Mouse (Mus musculus): ENCODE data around the gene Arf4. TPM values are rescaled to one million over a fixed set of nuclear protein-coding genes. Genes with fewer than 3 reads are reported as not detected.
"Not testable (repeated sequence)": the region's sequence is repeated elsewhere in the genome, so short reads cannot be mapped to it uniquely, and the experiment has no call there.

Gene Arf4
- polyA plus RNA-seq, 1 experiment = 194 TPM

- H3K4me1 ChIP-seq (ENCODE audit: control insufficient read depth, insufficient read depth, insufficient read length, low read length); H3K27ac ChIP-seq (replicated peaks; ENCODE audit: low read depth, low read length); H3K4me3 ChIP-seq (ENCODE audit: insufficient read depth, low read depth, low read length): not testable (repeated sequence)
Observed at GRCm38 (mm10) chr14:26674476-26675169, 36.7 kb downstream of the Arf4 start.

GRCm38 (mm10) chr14:26675371-26675770 lies 37.5 kb downstream of the Arf4 start:
- Histone ChIP-seq H3K4me3 (ENCODE audit: insufficient read depth, low read depth, low read length) (no peak overlapping the region), H3K4me1 (ENCODE audit: control insufficient read depth, insufficient read depth, insufficient read length, low read length) (0 out of 2 replicates have a peak, but pooled peaks cover 2% of the 10 kb centered on the region), H3K27ac (replicated peaks; ENCODE audit: low read depth, low read length) (no peak overlapping the region)

DNA sequence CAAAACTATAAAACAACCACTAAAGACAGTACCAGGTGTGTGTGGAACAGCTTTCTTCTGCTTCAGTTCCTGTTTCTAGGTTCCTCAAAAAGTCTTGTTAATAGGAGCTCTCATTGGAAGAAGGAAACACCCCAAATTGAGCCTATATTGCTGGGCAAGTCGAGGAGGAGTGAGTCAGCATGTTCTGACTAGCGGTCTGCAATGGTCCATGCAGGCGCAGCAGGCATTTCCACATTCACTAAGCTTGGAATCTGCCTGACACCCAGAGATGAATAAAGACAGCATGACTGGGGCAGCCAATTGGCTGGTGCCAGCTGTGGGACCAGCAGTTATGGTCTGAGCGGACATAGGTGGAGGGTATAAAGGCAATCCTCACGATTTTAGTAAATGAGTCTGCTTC lies 37.9 kb downstream of the Arf4 start:
- H3K4me1 ChIP-seq (ENCODE audit: control insufficient read depth, insufficient read depth, insufficient read length, low read length) = 0 out of 2 replicates have a peak, but pooled peaks cover 2% of the 10 kb centered on the region
- no peak overlapping the region for H3K27ac ChIP-seq (replicated peaks; ENCODE audit: low read depth, low read length)
- no peak overlapping the region for H3K4me3 ChIP-seq (ENCODE audit: insufficient read depth, low read depth, low read length)

DNA sequence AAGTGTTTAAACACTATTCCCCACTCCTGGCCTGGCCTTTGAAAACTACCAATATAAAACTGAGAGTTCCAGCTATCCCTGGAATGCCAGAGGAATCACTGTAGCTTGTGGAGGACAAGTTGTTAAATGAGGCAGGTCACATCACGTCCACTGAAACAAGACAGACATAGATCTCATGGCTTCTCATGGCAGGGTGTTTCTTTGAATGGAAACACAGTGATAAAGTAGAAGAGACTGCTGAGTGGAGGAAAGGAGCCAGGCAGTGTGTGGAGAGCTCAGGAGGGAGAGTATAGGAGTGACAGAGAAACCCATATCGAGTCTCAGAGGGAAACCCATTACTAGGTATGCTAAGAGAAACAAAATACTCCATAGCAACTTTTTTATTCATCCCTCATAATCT lies 52.9 kb downstream of the Arf4 start:
- Histone ChIP-seq H3K27ac (replicated peaks; ENCODE audit: low read depth, low read length) (no peak overlapping the region), H3K4me1 (ENCODE audit: control insufficient read depth, insufficient read depth, insufficient read length, low read length) (no peaks in the 10 kb centered on the region), H3K4me3 (ENCODE audit: insufficient read depth, low read depth, low read length) (no peak overlapping the region)

- Histone ChIP-seq H3K27ac (replicated peaks; ENCODE audit: low read depth, low read length) (no peak overlapping the region), H3K4me1 (ENCODE audit: control insufficient read depth, insufficient read depth, insufficient read length, low read length) (no peaks in the 10 kb centered on the region), H3K4me3 (ENCODE audit: insufficient read depth, low read depth, low read length) (no peak overlapping the region)
Observed at GRCm38 (mm10) chr14:26691363-26691762, 53.5 kb downstream of the Arf4 start.

- Histone ChIP-seq H3K4me1 (ENCODE audit: control insufficient read depth, insufficient read depth, insufficient read length, low read length) (no peaks in the 10 kb centered on the region), H3K4me3 (ENCODE audit: insufficient read depth, low read depth, low read length) (no peak within 1 kb of the TSS), H3K27ac (replicated peaks; ENCODE audit: low read depth, low read length) (no peak within 1 kb of the TSS)
Observed at GRCm38 (mm10) chr14:26692974-26693373, 55.1 kb downstream of the Arf4 start, which contains the start of gene Dnah12. Gene Dnah12 (plus strand): TSS chr14:26693274.

DNA sequence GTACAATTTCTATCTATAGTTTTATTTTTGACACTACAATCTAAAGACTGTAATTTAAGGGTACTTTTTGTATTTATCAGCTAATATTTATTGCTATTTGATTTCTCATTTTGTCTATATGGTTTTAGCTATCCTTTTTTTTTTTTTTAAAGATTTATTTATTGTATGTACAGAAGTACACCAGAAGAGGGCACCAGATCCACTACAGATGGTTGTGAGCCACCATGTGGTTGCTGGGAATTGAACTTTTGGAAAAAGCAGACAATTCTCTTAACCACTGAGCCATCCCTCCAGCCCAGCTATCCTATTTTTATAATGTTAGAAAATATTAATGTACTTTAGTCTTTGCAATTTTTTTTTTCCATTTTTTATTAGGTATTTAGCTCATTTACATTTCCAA lies 60.0 kb downstream of the Arf4 start:
- Histone ChIP-seq H3K27ac (replicated peaks; ENCODE audit: low read depth, low read length) (no peak overlapping the region), H3K4me3 (ENCODE audit: insufficient read depth, low read depth, low read length) (no peak overlapping the region), H3K4me1 (ENCODE audit: control insufficient read depth, insufficient read depth, insufficient read length, low read length) (no peaks in the 10 kb centered on the region)

DNA sequence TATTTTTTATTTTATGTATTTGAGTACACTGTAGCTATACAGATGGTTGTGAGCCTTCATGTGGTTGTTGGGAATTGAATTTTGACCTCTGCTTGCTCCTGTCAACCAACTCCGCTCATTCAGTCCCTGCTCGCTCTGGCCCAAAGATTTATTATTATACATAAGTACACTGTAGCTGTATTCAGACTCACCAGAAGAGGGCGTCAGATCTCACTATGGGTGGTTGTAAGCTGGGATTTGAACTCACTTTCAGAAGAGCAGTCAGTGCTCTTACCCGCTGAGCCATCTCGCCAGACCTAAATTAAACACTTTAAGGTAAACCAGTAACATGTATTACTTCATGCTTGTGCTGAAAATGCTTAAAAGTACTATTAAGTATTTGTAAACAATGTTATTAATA lies 67.4 kb downstream of the Arf4 start:
- H3K27ac ChIP-seq (replicated peaks; ENCODE audit: low read depth, low read length); H3K4me1 ChIP-seq (ENCODE audit: control insufficient read depth, insufficient read depth, insufficient read length, low read length); H3K4me3 ChIP-seq (ENCODE audit: insufficient read depth, low read depth, low read length): not testable (repeated sequence)

Other genes with a start within 250 kb of the Arf4 start
- gene Slmap, start 103.1 kb upstream of the Arf4 start, polyA plus RNA-seq (2012; ENCODE audit: insufficient read depth, insufficient read length, missing spikeins) = 75.7 and 115 TPM in 2 replicates
- gene Dennd6a, start 64.2 kb upstream of the Arf4 start, polyA plus RNA-seq (2012; ENCODE audit: insufficient read depth, insufficient read length, missing spikeins) = 16.7 and 18.5 TPM in 2 replicates
- 4.6 and 5.6 TPM in 2 replicates for gene Pde12, start 31.8 kb downstream of the Arf4 start, polyA plus RNA-seq (2012; ENCODE audit: insufficient read depth, insufficient read length, missing spikeins)
- gene Dnah12, start 55.2 kb downstream of the Arf4 start, polyA plus RNA-seq (2012; ENCODE audit: insufficient read depth, insufficient read length, missing spikeins) = 0.08 TPM in 1 of 2 replicates, not detected in the other

Measured in brown adipose tissue, adult 24 weeks (tissue).